Mouse (Mus musculus): ENCODE measurements at regions not wholly inside any gene's neighbourhood (a gene's known extent, or its start where the extent isn't known, plus 50 kb on each side); places are given as distances from the start of the nearest gene placed in this dataset.

GRCm38 (mm10) chr5:46573869-46574268 lies 716.5 kb upstream of the Lcorl start:
- TF ChIP-seq CTCF (IDR thresholded peaks at IDR 0.05; ENCODE audit: low read depth, low read length) (no peak), POLR2AphosphoS5 (IDR thresholded peaks at IDR 0.05; ENCODE audit: insufficient replicate concordance, low read depth, low read length) (no peak), GATA1 (IDR thresholded peaks at IDR 0.05; ENCODE audit: borderline replicate concordance, low read length) (no peak)

Data from G1E (cell line).